Mouse (Mus musculus) spleen, adult 2 months (tissue): Measurements from ENCODE around the gene Ngly1. TPM values are rescaled to one million over a fixed set of nuclear protein-coding genes. Genes with fewer than 3 reads are reported as not detected.

Experiments used
- DNase-seq, 2 experiments: peaks; one replicate each; pipeline versions ENCODE4 v3.0.0 to v3.0.0-alpha.2; 2012 to 2021; ENCODE audit warnings: low spot score in 2 of 2, low read depth in 1 of 2
- H3K27ac ChIP-seq: fragments of 200-500 bp; 2 replicates; pipeline ENCODE4 v1.5.1; 2012; ENCODE audit warnings: low read length, inconsistent platforms; ENCODE audit not compliant: insufficient read depth
- H3K27me3 ChIP-seq: fragments of 200-500 bp; 2 replicates; pipeline ENCODE4 v1.6.1; 2012; ENCODE audit warnings: mild to moderate bottlenecking, moderate library complexity, low read length, inconsistent platforms; ENCODE audit not compliant: control insufficient read depth, insufficient read depth
- H3K36me3 ChIP-seq: fragments of 200-500 bp; 2 replicates; pipeline ENCODE4 v1.6.1; 2012; ENCODE audit warnings: mild to moderate bottlenecking, low read length, inconsistent platforms; ENCODE audit not compliant: control insufficient read depth, insufficient read depth
- H3K4me1 ChIP-seq: fragments of 200-500 bp; 2 replicates; pipeline ENCODE4 v1.6.1; 2011; ENCODE audit warnings: inconsistent platforms; ENCODE audit not compliant: control insufficient read depth, insufficient read depth, insufficient read length
- H3K4me3 ChIP-seq: fragments of 200-500 bp; 2 replicates; pipeline ENCODE4 v1.5.1; 2011; ENCODE audit warnings: mild to moderate bottlenecking, inconsistent platforms; ENCODE audit not compliant: insufficient read depth, insufficient read length; ENCODE audit errors: extremely low read depth
- CTCF ChIP-seq: fragments of 200-500 bp; IDR thresholded peaks from 2 replicates; pipeline ENCODE4 v1.5.1; 2011; ENCODE audit warnings: mild to moderate bottlenecking, inconsistent platforms; ENCODE audit not compliant: insufficient read depth, insufficient read length, insufficient replicate concordance; ENCODE audit errors: extremely low read depth
- POLR2A ChIP-seq: fragments of 200-500 bp; IDR thresholded peaks from 2 replicates; pipeline ENCODE4 v1.6.1; 2011; ENCODE audit warnings: low read depth, low read length, inconsistent platforms
- WGBS: fragments of 180-500 bp; shearing (Covaris S2); methylation state at CpG from one replicate; pipeline ENCODE4 v1.1.7; 2018; 5-methylcytosine and 5-hydroxymethylcytosine counted together
- polyA plus RNA-seq: library from polyadenylated mRNA; depleted of rRNA; stranded (reverse); fragments of >200 nt; gene quantifications from 2 replicates; pipeline ENCODE4 v1.2.3, GENCODE M21; 2012

Ngly1 gene
- polyA plus RNA-seq, 1 experiment: 19.8 TPM

DNA sequence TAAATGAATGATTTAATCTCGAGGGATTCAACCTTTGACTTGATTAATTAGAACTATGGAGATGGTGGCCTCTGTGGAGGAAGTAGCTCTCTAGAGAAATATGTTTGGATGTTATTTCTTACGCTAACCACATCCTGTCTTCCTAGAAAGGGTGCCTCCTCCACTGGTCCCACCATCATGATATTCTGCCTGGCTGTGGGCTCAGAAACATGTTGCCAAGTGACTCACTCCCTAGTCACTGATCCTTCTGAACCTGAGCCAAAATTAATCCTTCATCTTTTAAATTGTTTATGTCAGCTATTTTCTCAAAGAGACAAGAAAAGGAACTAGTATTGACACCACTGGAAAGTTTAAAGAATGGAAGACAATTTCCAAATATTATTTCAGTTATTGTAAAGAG, 7.1 kb downstream of the Ngly1 start:
- no peak overlapping the region for H3K27ac ChIP-seq
- H3K36me3 ChIP-seq: peaks cover 12% of the 10 kb centered on the region
- TF ChIP-seq POLR2A: no peak
- TF ChIP-seq CTCF: no peak
- 10% methylated on average over 2 of the region's 2 CpGs for WGBS
- no peak overlapping the region for H3K4me3 ChIP-seq
- H3K4me1 ChIP-seq: no peaks in the 10 kb centered on the region; the same call in 1 of the 2 replicates
- no peak for DNase-seq
- H3K27me3 ChIP-seq: no peaks in the 10 kb centered on the region

GRCm38 (mm10) chr14:16260541-16260940, 11.5 kb downstream of the Ngly1 start:
- Histone ChIP-seq H3K4me1 (no peaks in the 10 kb centered on the region; the same call in 1 of the 2 replicates), H3K4me3 (no peak overlapping the region), H3K27ac (no peak overlapping the region), H3K36me3 (peaks cover 16% of the 10 kb centered on the region), H3K27me3 (no peaks in the 10 kb centered on the region)
- TF ChIP-seq CTCF (no peak), POLR2A (no peak)
- WGBS: 95% methylated on average over 6 of the region's 6 CpGs
- no peak for DNase-seq

DNA sequence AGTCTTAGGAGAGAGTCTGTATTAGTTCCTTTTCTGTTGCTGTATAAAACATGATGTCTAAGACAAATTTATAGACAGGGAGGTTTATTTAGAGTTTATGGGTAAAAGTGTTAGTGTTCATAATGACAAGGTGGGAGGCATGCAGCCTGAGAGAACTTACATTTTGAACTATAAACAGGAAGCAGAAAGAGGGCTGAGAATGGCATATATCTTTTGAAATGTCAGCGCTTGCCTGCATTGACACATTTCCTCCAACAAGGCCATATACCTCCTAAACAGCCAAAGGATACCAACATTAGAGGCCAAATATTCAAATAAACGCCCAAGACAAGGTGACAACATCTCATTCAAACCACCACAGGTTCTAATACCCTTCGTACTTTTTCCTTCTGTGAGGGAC, 12.8 kb downstream of the Ngly1 start:
- WGBS: 80% methylated on average over 3 of the region's 3 CpGs
- H3K36me3 ChIP-seq: peaks cover 15% of the 10 kb centered on the region
- no peaks in the 10 kb centered on the region for H3K27me3 ChIP-seq
- H3K27ac ChIP-seq: no peak overlapping the region
- H3K4me1 ChIP-seq: no peaks in the 10 kb centered on the region
- H3K4me3 ChIP-seq: no peak overlapping the region
- DNase-seq: no peak
- no peak for TF ChIP-seq POLR2A
- no peak for TF ChIP-seq CTCF

DNA sequence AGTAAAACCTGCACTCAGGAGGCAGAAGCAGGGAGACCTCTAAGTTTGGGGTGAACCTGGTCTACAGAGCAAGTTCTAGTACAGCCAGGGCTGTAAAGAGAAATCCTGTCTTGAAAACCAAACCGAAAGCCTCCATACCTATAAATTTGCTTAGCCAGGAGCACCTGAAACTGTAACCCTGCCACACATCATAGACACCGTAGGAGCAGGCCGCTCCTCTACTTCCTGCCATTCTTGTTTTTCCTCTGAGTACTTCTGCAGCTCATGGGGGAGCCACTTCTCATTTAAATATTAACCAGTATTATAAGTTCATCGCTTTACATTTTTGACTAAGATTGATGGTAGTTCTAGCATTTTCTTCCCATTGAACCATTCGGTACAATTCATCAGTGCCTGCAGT, 17.9 kb downstream of the Ngly1 start:
- no peak overlapping the region for H3K27ac ChIP-seq
- no peaks in the 10 kb centered on the region for H3K4me1 ChIP-seq
- H3K36me3 ChIP-seq: peaks cover 10% of the 10 kb centered on the region
- TF ChIP-seq CTCF (no peak), POLR2A (no peak)
- H3K27me3 ChIP-seq: no peaks in the 10 kb centered on the region
- no peak overlapping the region for H3K4me3 ChIP-seq
- no peak for DNase-seq
- WGBS: 79% methylated on average over 5 of the region's 5 CpGs

DNA sequence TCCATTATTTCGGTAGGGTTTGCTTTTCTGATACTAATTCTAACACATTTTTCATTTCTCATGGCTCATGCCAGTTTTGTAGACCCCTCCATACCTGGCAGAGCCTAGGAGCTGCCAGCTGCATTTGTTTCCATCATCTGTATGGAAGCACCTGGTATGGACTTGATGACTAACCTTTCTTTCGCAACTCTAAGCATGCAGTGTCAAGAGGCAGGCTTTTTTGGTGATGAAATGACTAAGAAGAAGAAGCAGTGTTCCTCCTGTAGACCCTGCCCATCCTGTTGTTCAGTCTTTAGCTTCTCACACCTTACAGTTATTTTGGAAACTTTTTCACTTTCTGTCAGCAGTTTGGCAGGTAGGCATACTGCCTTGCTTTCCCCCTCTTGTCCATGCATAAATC, 20.7 kb downstream of the Ngly1 start:
- no peak for TF ChIP-seq POLR2A
- TF ChIP-seq CTCF: no peak
- no peaks in the 10 kb centered on the region for H3K27me3 ChIP-seq
- H3K36me3 ChIP-seq: peaks cover 10% of the 10 kb centered on the region
- DNase-seq: no peak
- H3K4me1 ChIP-seq: no peaks in the 10 kb centered on the region
- H3K4me3 ChIP-seq: no peak overlapping the region
- no peak overlapping the region for H3K27ac ChIP-seq
- WGBS: 95% methylated on average over 2 of the region's 2 CpGs

- H3K4me1 ChIP-seq: no peaks in the 10 kb centered on the region
- TF ChIP-seq POLR2A: no peak
- H3K36me3 ChIP-seq: peaks cover 8% of the 10 kb centered on the region
- DNase-seq: no peak
- no peak overlapping the region for H3K27ac ChIP-seq
- no peaks in the 10 kb centered on the region for H3K27me3 ChIP-seq
- H3K4me3 ChIP-seq: no peak overlapping the region
- 98% methylated on average over 3 of the region's 3 CpGs for WGBS
Observed at GRCm38 (mm10) chr14:16273677-16274076, 24.6 kb downstream of the Ngly1 start.

GRCm38 (mm10) chr14:16279196-16279595, 30.1 kb downstream of the Ngly1 start:
- Histone ChIP-seq H3K36me3 (peaks cover 5% of the 10 kb centered on the region), H3K4me1 (no peaks in the 10 kb centered on the region), H3K4me3 (no peak overlapping the region), H3K27me3 (no peaks in the 10 kb centered on the region), H3K27ac (no peak overlapping the region)
- TF ChIP-seq CTCF (no peak), POLR2A (no peak)
- 86% methylated on average over 4 of the region's 4 CpGs for WGBS
- DNase-seq: no peak
